Mouse (Mus musculus) heart, postnatal 0 days (tissue): ENCODE measurements around the gene Btg2. TPM values are rescaled to one million over a fixed set of nuclear protein-coding genes. Genes with fewer than 3 reads are reported as not detected.
A peak's percentile ranks its signal among the peaks of the same experiment; 100 is the strongest.

ENCODE experiments used
- ATAC-seq: fragments of 200-750 bp; cut with Nextera tagmentation; 2 replicates; pipeline ENCODE4 v1.8.0; 2017; ENCODE audit warnings: low read depth, moderate number of reproducible peaks, moderate library complexity; ENCODE audit not compliant: insufficient read depth
- DNase-seq: peaks from one replicate; pipeline ENCODE4 v3.0.0-alpha.2; 2016; ENCODE audit warnings: low spot score
- H3K27ac ChIP-seq: fragments of 300-500 bp; sonication (generic); 2 replicates; pipeline ENCODE4 v1.5.1; 2014; ENCODE audit warnings: low read depth, mild to moderate bottlenecking
- H3K27me3 ChIP-seq: fragments of 300-500 bp; sonication (generic); 2 replicates; pipeline ENCODE4 v1.6.1; 2014; ENCODE audit warnings: low read length, mixed read lengths; ENCODE audit not compliant: control insufficient read depth, insufficient read depth
- H3K36me3 ChIP-seq: fragments of 300-500 bp; sonication (generic); replicated peaks from 2 replicates; pipeline ENCODE4 v1.6.1; 2014; ENCODE audit warnings: low read length, mixed read lengths; ENCODE audit not compliant: control insufficient read depth, insufficient read depth
- H3K4me1 ChIP-seq: fragments of 300-500 bp; sonication (generic); 2 replicates; pipeline ENCODE4 v1.6.1; 2014; ENCODE audit warnings: antibody characterized with exemption; ENCODE audit not compliant: control insufficient read depth, insufficient read depth
- H3K4me2 ChIP-seq: fragments of 300-500 bp; sonication (generic); 2 replicates; pipeline ENCODE4 v1.6.1; 2014; ENCODE audit warnings: low read depth, mild to moderate bottlenecking, low read length, moderate library complexity
- H3K4me3 ChIP-seq: fragments of 300-500 bp; sonication (generic); 2 replicates; pipeline ENCODE4 v1.5.1; 2014; ENCODE audit warnings: low read depth, low read length
- H3K9ac ChIP-seq: fragments of 300-500 bp; sonication (generic); replicated peaks from 2 replicates; pipeline ENCODE4 v1.6.1; 2014; ENCODE audit warnings: low read depth, low read length, mixed read lengths
- H3K9me3 ChIP-seq: fragments of 300-500 bp; sonication (generic); replicated peaks from 2 replicates; pipeline ENCODE4 v1.6.1; 2016; ENCODE audit warnings: low read length; ENCODE audit not compliant: control insufficient read depth
- CTCF ChIP-seq: IDR thresholded peaks from 2 replicates; pipeline ENCODE4 v1.5.1; 2016; ENCODE audit warnings: antibody characterized with exemption, control low read depth, low read depth
- EP300 ChIP-seq: IDR thresholded peaks from 2 replicates; pipeline ENCODE4 v1.6.1; 2016; ENCODE audit warnings: antibody characterized with exemption, low read depth
- WGBS: fragments of 180-500 bp; shearing (Covaris S2); extraction: QIAGEN DNeasy Blood & Tissue Kit; methylation state at CpG from one replicate; pipeline ENCODE4 v1.1.7; 2014; 5-methylcytosine and 5-hydroxymethylcytosine counted together
- polyA plus RNA-seq: library from polyadenylated mRNA; unstranded; fragments of >200 nt; fragmentation: Nextera tagmentation; extraction: Ambion mirVana; gene quantifications from 2 replicates; pipeline ENCODE4 v1.2.1, GENCODE M21; 2015
- total RNA-seq: library from RNA; depleted of rRNA; stranded (reverse); fragments of >200 nt; gene quantifications from 2 replicates; pipeline ENCODE4 v1.2.3, GENCODE M21; 2014; ENCODE audit warnings: low replicate concordance; rRNA removed

Btg2 gene
- total and polyA plus RNA-seq, 2 experiments from 2014 or later, result 33.7 to 52.9 TPM

DNA sequence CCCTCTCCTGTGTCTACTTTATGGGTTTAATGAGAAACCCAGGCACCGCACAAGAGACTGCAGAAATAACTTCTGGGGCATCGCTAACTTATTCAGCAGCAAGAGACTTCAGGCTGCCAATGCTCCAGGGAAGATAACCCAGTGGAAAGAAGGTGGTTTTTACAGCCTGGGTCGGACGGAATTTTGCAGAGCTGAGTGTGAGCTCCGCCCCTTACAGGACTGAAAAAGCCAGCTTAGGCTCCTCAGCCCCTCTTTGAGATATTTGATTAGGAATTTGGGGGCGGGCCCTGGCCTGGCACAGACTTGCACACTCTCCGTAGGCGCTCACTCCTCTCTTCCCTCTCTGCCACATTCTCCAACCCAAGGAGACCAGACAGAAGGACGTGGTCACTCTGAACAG is 41.7 kb downstream of the Btg2 start, which contains the start of gene Fmod:
Gene Fmod (plus strand): TSS at position 83 of the 400 bp plus-strand sequence.
- WGBS, result 15% methylated on average over 9 of the region's 9 CpGs
- DNase-seq, result peak; percentile 24
- peak; percentile 51; the same call in 1 of the 2 replicates for ATAC-seq
- Histone ChIP-seq H3K4me3 (no peak within 1 kb of the TSS), H3K27me3 (no peaks in the 10 kb centered on the region), H3K36me3 (no peaks in the 10 kb centered on the region), H3K4me2 (peak within 1 kb of the TSS; percentile 21), H3K9me3 (no peaks in the 10 kb centered on the region), H3K27ac (0 out of 2 replicates have a peak within 1 kb of the TSS, but pooled peaks have one; percentile 15), H3K9ac (0 out of 2 replicates have a peak within 1 kb of the TSS, but pooled peaks have one; percentile 20), H3K4me1 (0 out of 2 replicates have a peak, but pooled peaks cover 5% of the 10 kb centered on the region)
- TF ChIP-seq CTCF (no peak), EP300 (no peak)

DNA sequence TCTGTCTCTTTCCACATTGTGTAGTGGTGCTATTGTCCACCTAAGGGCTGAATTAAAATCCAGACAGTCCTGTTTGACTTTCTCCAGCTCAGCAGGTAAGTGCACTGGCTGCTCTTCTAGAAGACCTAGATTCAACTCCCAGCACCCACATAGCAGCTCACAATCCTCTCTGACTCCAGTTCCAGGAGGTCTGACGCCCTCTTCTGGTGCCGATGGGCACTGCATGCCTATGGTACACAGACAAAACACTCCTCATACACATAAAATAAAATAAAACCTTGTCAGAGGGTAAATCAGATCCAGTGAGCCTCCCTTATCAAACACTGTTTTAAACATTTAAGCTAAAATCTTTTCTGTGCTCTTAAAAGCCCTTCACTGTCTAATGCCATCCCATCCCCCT is 42.4 kb downstream of the Btg2 start:
- Histone ChIP-seq H3K9ac (0 out of 2 replicates have a peak overlapping the region, but pooled peaks have one; percentile 20), H3K36me3 (no peaks in the 10 kb centered on the region), H3K27ac (no peak overlapping the region), H3K27me3 (no peaks in the 10 kb centered on the region), H3K4me1 (0 out of 2 replicates have a peak, but pooled peaks cover 5% of the 10 kb centered on the region), H3K4me3 (no peak overlapping the region), H3K9me3 (no peaks in the 10 kb centered on the region), H3K4me2 (no peak overlapping the region)
- WGBS, result 62% methylated on average over 2 of the region's 2 CpGs
- TF ChIP-seq CTCF (no peak; the same call in none of the 2 replicates), EP300 (no peak)
- ATAC-seq (no peak), DNase-seq (no peak)

DNA sequence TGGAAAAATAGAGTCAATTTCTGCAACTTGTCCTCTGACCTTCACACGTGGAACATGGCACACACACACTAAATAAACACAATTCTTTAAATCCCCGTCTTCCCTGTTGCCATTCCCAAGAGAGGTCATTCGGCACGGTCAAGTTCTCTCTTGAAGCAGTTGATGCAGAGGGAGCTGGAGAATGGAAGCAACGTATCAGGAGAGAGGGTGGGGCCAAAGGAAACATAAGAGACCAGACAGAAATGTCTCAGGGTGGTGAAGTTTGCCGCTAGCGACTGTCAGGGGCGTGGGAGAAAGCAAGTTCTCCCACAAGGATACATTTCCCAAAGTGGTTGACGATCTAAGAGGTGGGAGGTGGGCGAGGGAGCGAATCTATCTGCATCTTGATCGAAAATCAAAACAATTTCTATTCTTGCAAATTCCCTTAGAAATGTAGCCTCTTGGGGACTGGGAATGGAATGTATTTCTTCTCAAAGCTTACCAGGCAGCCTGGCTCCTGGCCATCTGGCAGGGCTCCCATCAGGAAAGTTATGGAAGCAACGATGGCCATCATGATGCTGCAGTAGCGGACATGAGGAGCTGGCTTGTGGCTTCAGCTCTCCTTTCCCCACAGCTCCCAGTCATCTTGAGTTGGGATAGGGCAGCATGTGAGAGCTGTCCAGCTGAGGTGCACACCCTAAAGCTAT is 50.6 kb downstream of the Btg2 start:
- Histone ChIP-seq H3K4me1 (no peaks in the 10 kb centered on the region), H3K36me3 (no peaks in the 10 kb centered on the region), H3K9me3 (no peaks in the 10 kb centered on the region), H3K9ac (no peak overlapping the region), H3K27ac (no peak overlapping the region), H3K27me3 (no peaks in the 10 kb centered on the region), H3K4me2 (no peak overlapping the region), H3K4me3 (no peak overlapping the region)
- TF ChIP-seq EP300 (no peak), CTCF (no peak)
- ATAC-seq (no peak), DNase-seq (no peak)
- WGBS, result 59% methylated on average over 14 of the region's 14 CpGs

GRCm38 (mm10) chr1:134026741-134027140 is 52.2 kb downstream of the Btg2 start:
- H3K27me3 ChIP-seq, result no peaks in the 10 kb centered on the region
- H3K4me2 ChIP-seq, result no peak overlapping the region
- no peaks in the 10 kb centered on the region for H3K36me3 ChIP-seq
- DNase-seq, result no peak
- TF ChIP-seq CTCF, result no peak
- TF ChIP-seq EP300, result no peak
- 77% methylated on average over 9 of the region's 9 CpGs for WGBS
- no peak overlapping the region for H3K4me3 ChIP-seq
- no peak overlapping the region for H3K27ac ChIP-seq
- no peak overlapping the region for H3K9ac ChIP-seq
- ATAC-seq, result no peak
- no peaks in the 10 kb centered on the region for H3K9me3 ChIP-seq
- no peaks in the 10 kb centered on the region for H3K4me1 ChIP-seq

DNA sequence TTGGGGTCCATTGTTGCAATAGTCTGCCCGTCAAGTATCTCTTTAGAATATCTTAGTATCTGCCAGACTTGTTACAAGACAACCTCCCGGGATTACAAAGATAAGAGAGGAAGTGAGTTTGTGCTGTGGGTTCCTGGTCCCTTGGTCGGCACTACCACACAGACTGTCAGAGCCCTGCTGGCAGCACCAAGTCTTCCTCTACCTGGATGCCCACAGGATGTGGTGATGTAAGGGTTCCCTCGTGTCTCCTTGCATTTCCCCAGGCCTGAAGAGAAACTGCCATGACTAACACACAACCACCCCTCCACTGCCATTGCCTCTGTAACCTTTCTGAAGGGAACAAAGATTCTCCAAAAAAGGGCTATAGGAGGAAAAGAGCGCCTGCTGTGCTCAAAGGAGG is 52.9 kb downstream of the Btg2 start:
- no peak overlapping the region for H3K27ac ChIP-seq
- no peak overlapping the region for H3K4me3 ChIP-seq
- ATAC-seq, result no peak
- no peak overlapping the region for H3K4me2 ChIP-seq
- no peak for DNase-seq
- no peak overlapping the region for H3K9ac ChIP-seq
- no peaks in the 10 kb centered on the region for H3K36me3 ChIP-seq
- no peaks in the 10 kb centered on the region for H3K9me3 ChIP-seq
- no peaks in the 10 kb centered on the region for H3K4me1 ChIP-seq
- WGBS, result 46% methylated on average over 5 of the region's 5 CpGs
- no peaks in the 10 kb centered on the region for H3K27me3 ChIP-seq
- no peak for TF ChIP-seq CTCF
- no peak for TF ChIP-seq EP300

Other genes starting within 250 kb of the Btg2 start
- gene Optc, start 171.1 kb downstream of the Btg2 start, total RNA-seq, result 3.2 TPM in 1 of 2 replicates, not detected in the other
- 0.07 and 0.11 TPM in 2 replicates for gene Optc, start 171.1 kb downstream of the Btg2 start, polyA plus RNA-seq
- 5.4 and 6.1 TPM in 2 replicates for gene Prelp, start 157.7 kb downstream of the Btg2 start, total RNA-seq
- gene Prelp, start 157.7 kb downstream of the Btg2 start, polyA plus RNA-seq, result 6.2 and 6.5 TPM in 2 replicates
- gene Fmod, start 41.9 kb downstream of the Btg2 start, total RNA-seq, result 11.2 and 12.5 TPM in 2 replicates
- 7.7 and 8.9 TPM in 2 replicates for gene Fmod, start 41.9 kb downstream of the Btg2 start, polyA plus RNA-seq
- 0.76 and 1.5 TPM in 2 replicates for gene Chit1, start 32.1 kb upstream of the Btg2 start, total RNA-seq
- 0.19 and 0.30 TPM in 2 replicates for gene Chit1, start 32.1 kb upstream of the Btg2 start, polyA plus RNA-seq
- gene Chil1, start 103.1 kb upstream of the Btg2 start, total RNA-seq, result 0.69 TPM in 1 of 2 replicates, not detected in the other
- gene Chil1, start 103.1 kb upstream of the Btg2 start, polyA plus RNA-seq, result 0.59 and 0.95 TPM in 2 replicates
- gene Mybph, start 114.3 kb upstream of the Btg2 start, total RNA-seq, result not detected in 2 replicates
- gene Mybph, start 114.3 kb upstream of the Btg2 start, polyA plus RNA-seq, result 0.12 TPM in 2 replicates
- gene Adora1, start 156.3 kb upstream of the Btg2 start, total RNA-seq, result 15.5 and 29.2 TPM in 2 replicates
- 11.7 and 12.9 TPM in 2 replicates for gene Adora1, start 156.3 kb upstream of the Btg2 start, polyA plus RNA-seq
- not detected in 2 replicates for gene Myog, start 210.9 kb upstream of the Btg2 start, total RNA-seq
- gene Myog, start 210.9 kb upstream of the Btg2 start, polyA plus RNA-seq, result 0.25 and 0.31 TPM in 2 replicates